Mouse (Mus musculus): ENCODE measurements around the gene Tmem265. TPM values are rescaled to one million over a fixed set of nuclear protein-coding genes. Genes with fewer than 3 reads are reported as not detected.

The Tmem265 gene
- polyA plus RNA-seq, 1 experiment, result not detected

DNA sequence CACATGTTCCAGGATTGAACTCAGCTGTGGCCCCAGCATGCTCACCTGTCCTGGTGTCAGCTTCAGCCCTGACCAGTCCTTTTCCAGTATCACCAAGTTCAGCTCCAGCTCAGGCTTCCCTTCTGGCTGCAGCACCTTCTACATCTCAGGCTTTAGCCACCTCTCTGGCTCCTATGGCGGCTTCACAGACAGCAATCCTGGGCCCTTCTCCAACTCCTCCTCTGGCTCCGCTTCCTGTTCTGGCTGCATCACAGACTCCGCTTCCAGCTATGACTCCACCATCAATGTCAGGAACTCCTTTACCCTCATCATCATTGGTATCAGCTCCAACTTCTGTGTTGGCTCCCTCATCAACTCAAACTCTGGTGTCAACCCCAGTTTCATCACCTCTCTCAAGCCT, 19.5 kb upstream of the Tmem265 start:
- peak; percentile 46 to 67 for DNase-seq
- no peak for TF ChIP-seq POLR2A (IDR thresholded peaks at IDR 0.05; ENCODE audit: borderline replicate concordance, insufficient read depth, low read length)
- TF ChIP-seq CTCF (IDR thresholded peaks at IDR 0.05; ENCODE audit: borderline replicate concordance, insufficient read depth, low read depth, low read length), result no peak
- 12% methylated on average over 3 of the region's 3 CpGs for WGBS
- Histone ChIP-seq H3K27me3 (ENCODE audit: control insufficient read depth, insufficient read depth, low read length) (no peaks in the 10 kb centered on the region), H3K4me1 (ENCODE audit: control insufficient read depth, insufficient read depth, low read length) (peaks cover 17% of the 10 kb centered on the region), H3K27ac (ENCODE audit: insufficient read depth, low read length) (no peak overlapping the region), H3K4me3 (replicated peaks; ENCODE audit: insufficient read depth, low read depth, low read length) (no peak overlapping the region)

DNA sequence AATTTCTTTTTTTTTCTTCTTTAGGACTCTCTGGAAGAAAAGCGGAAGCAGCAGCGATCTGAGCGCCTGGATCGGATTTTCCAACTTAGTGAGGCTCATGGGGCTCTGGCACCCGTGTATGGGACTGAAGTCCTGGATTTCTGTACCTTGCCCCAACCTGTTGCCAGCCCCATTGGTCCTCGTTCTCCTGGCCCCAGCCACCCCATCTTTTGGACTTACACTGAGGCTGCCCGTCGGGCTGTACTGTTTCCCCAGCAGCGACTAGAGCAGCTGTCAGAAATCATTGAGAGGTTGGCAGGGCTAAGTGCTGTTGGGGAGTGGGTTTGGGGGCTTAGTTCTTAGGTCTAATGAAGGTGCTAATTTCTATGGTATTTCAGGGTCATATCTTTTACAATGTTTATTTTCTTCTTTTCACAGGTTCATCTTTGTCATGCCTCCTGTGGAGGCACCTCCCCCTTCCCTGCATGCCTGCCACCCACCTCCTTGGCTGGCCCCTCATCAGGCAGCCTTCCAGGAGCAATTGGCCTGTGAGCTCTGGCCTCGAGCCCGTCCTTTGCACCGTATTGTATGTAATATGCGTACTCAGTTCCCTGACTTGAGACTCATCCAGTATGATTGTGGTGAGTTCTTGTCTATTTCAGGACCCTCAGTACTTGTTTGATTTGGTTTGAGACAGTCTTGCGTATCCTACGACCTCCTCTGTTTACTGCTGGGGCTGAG, 11.9 kb upstream of the Tmem265 start:
- DNase-seq, result peak; percentile 81 to 88
- H3K4me3 ChIP-seq (replicated peaks; ENCODE audit: insufficient read depth, low read depth, low read length), result no peak overlapping the region
- no peaks in the 10 kb centered on the region for H3K27me3 ChIP-seq (ENCODE audit: control insufficient read depth, insufficient read depth, low read length)
- TF ChIP-seq POLR2A (IDR thresholded peaks at IDR 0.05; ENCODE audit: borderline replicate concordance, insufficient read depth, low read length), result no peak
- TF ChIP-seq CTCF (IDR thresholded peaks at IDR 0.05; ENCODE audit: borderline replicate concordance, insufficient read depth, low read depth, low read length), result no peak
- peaks cover 5% of the 10 kb centered on the region; the same call in 1 of the 2 replicates for H3K4me1 ChIP-seq (ENCODE audit: control insufficient read depth, insufficient read depth, low read length)
- 13% methylated on average over 15 of the region's 15 CpGs for WGBS
- H3K27ac ChIP-seq (ENCODE audit: insufficient read depth, low read length), result no peak overlapping the region

DNA sequence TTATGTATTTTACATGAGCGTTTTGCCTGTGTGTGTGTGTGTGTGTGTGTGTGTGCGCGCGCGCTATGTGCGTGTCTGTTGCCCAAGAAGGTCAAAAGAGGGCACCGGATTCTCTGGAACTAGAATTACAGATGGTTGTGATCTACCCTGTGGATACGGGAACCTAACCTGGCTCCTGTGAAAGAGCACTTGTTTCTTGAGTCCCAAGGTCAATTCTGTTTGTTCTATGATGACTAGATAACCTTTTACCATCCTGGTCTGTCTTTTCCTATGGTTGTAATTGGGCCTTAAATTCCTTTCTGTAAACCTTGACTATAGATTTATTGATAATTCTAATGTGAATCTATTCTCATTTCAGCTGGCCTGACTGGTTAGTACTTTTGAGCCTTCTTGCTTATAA, 9.6 kb upstream of the Tmem265 start:
- H3K4me3 ChIP-seq (replicated peaks; ENCODE audit: insufficient read depth, low read depth, low read length), result no peak overlapping the region
- no peaks in the 10 kb centered on the region for H3K27me3 ChIP-seq (ENCODE audit: control insufficient read depth, insufficient read depth, low read length)
- DNase-seq, result no peak
- WGBS, result 90% methylated on average over 8 of the region's 8 CpGs
- H3K27ac ChIP-seq (ENCODE audit: insufficient read depth, low read length), result no peak overlapping the region
- H3K4me1 ChIP-seq (ENCODE audit: control insufficient read depth, insufficient read depth, low read length), result peaks cover 5% of the 10 kb centered on the region; the same call in 1 of the 2 replicates
- TF ChIP-seq POLR2A (IDR thresholded peaks at IDR 0.05; ENCODE audit: borderline replicate concordance, insufficient read depth, low read length) (no peak), CTCF (IDR thresholded peaks at IDR 0.05; ENCODE audit: borderline replicate concordance, insufficient read depth, low read depth, low read length) (no peak)

DNA sequence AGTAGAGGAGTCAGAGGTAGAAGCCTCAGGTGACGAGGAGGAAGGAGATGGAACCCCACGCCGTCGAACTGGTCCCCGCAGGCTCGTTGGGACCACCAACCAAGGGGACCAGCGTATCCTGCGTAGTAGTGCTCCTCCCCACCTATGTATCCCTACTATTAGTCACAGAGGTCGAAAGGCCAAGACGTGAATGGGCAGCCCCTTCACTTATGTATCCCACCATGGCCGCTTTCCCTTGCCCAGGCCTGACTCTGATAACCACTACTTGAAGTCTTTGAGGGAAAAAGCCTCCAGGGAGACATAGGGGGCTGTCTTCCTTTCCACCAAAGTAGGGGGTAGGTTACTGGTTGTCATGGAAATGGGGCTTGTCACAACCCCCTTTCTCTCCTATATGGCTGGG, 610 bp upstream of the Tmem265 start:
- Histone ChIP-seq H3K4me1 (ENCODE audit: control insufficient read depth, insufficient read depth, low read length) (peaks cover 9% of the 10 kb centered on the region; the same call in 1 of the 2 replicates), H3K4me3 (replicated peaks; ENCODE audit: insufficient read depth, low read depth, low read length) (no peak overlapping the region), H3K27ac (ENCODE audit: insufficient read depth, low read length) (no peak overlapping the region), H3K27me3 (ENCODE audit: control insufficient read depth, insufficient read depth, low read length) (no peaks in the 10 kb centered on the region)
- no peak for TF ChIP-seq POLR2A (IDR thresholded peaks at IDR 0.05; ENCODE audit: borderline replicate concordance, insufficient read depth, low read length)
- WGBS, result 93% methylated on average over 11 of the region's 11 CpGs
- no peak for DNase-seq

DNA sequence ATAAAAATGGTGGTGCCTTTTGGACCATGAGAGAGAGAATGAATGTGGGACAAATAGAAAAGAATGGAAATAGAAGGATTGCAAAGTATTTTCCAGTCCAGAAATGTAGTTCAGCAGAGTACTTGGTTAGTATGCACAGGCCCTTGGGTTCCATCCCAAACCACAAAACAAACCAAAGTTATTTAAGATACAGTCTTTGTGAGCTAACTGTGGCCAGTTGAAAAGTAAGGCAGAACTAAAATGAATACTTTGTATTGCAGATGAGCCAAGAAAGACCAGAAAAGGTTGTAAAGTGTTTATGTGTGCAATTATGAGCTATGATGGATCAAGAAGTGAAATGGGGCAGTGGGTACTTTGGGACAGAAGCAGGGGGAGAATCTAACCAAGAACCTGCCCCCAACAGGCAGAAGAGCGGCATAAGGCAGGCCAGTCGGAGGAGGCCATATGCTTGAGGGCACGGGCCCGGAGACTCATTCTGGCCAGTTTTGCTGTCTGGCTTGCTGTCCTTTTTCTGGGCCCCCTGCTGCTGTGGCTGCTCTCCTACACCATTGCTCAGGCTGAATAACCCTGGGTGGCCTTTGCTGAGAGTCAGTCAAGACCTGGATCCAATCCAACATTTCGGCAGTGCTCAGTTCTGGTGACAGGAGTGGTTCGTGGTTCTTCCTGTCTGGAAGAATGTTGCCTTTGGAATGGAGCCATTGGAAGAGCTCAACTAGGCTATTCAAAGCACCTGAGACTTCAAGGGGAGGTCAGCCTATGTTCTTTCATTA, 3.4 kb downstream of the Tmem265 start:
- Histone ChIP-seq H3K27ac (ENCODE audit: insufficient read depth, low read length) (peak overlapping the region; percentile 18; the same call in 1 of the 2 replicates), H3K4me1 (ENCODE audit: control insufficient read depth, insufficient read depth, low read length) (peaks cover 12% of the 10 kb centered on the region; the same call in 1 of the 2 replicates), H3K4me3 (replicated peaks; ENCODE audit: insufficient read depth, low read depth, low read length) (no peak overlapping the region), H3K27me3 (ENCODE audit: control insufficient read depth, insufficient read depth, low read length) (no peaks in the 10 kb centered on the region)
- 4% methylated on average over 6 of the region's 6 CpGs for WGBS
- peak; percentile 34; the same call in 1 of the 2 replicates for TF ChIP-seq CTCF (IDR thresholded peaks at IDR 0.05; ENCODE audit: borderline replicate concordance, insufficient read depth, low read depth, low read length)
- no peak for TF ChIP-seq POLR2A (IDR thresholded peaks at IDR 0.05; ENCODE audit: borderline replicate concordance, insufficient read depth, low read length)
- peak; percentile 94 to 99 for DNase-seq

DNA sequence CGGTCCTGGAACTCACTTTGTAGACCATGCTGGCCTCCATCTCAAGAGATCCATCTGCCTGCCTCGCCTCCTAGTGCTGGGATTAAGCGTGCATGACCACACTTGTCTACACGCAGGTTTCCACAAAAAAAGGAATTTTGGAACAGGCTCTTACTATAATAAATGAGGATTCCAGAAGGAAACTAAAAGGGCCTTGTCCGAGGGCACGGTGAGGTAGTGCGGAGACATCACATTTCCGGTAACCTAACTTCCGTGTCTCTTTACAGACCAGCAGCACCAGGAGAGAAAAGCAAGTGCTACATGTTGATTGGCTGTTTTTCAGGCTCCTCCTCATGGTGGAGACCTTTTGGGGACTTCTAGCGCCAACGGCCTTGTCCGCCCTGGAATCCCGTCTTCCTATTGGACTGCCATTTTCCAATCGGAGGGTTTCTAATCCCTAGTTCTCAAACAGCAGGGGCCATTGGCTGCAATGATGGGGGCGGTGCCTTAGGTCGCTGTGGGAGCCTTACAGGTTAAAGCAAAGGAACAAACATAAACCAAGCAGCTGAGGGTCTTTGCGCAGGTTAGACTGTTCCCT, 11.8 kb downstream of the Tmem265 start, which contains the start of gene Phkg2:
Phkg2 (plus strand) TSS at position 446 of the 577 bp plus-strand sequence.
- peak; percentile 90 to 98 for DNase-seq
- peaks cover 5% of the 10 kb centered on the region; the same call in 1 of the 2 replicates for H3K4me1 ChIP-seq (ENCODE audit: control insufficient read depth, insufficient read depth, low read length)
- H3K4me3 ChIP-seq (replicated peaks; ENCODE audit: insufficient read depth, low read depth, low read length), result peak within 1 kb of the TSS; percentile 73
- TF ChIP-seq CTCF (IDR thresholded peaks at IDR 0.05; ENCODE audit: borderline replicate concordance, insufficient read depth, low read depth, low read length) (no peak), POLR2A (IDR thresholded peaks at IDR 0.05; ENCODE audit: borderline replicate concordance, insufficient read depth, low read length) (peak; percentile 74; the same call in 1 of the 2 replicates)
- no peaks in the 10 kb centered on the region for H3K27me3 ChIP-seq (ENCODE audit: control insufficient read depth, insufficient read depth, low read length)
- H3K27ac ChIP-seq (ENCODE audit: insufficient read depth, low read length), result peak within 1 kb of the TSS; percentile 68
- under 1% methylated on average over 17 of the region's 17 CpGs for WGBS

DNA sequence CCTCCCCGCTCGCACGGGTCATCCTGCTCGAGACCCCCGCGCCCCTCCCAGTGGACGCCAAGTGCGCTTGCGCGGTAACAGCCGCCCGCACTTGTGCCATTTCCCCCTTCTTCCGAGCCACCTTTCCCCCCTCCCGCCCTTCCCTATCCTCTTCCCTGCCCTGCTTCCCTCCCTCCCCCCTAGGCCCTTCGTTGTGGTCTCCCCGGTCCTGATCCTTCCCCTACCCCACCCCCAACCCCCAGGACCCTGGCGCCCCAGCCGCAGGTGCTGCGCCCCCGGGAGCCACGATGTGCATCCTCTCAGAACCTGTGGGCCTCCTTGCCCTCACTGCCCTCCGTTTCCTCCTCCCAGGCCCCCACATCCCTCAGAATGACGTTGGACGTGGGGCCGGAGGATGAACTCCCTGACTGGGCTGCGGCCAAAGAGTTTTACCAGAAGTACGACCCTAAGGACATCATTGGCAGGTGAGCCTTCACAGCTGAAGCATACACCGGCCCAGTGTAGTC, 12.4 kb downstream of the Tmem265 start:
- H3K4me3 ChIP-seq (replicated peaks; ENCODE audit: insufficient read depth, low read depth, low read length), result peak overlapping the region; percentile 73
- WGBS, result under 1% methylated on average over 26 of the region's 28 CpGs
- TF ChIP-seq CTCF (IDR thresholded peaks at IDR 0.05; ENCODE audit: borderline replicate concordance, insufficient read depth, low read depth, low read length) (no peak), POLR2A (IDR thresholded peaks at IDR 0.05; ENCODE audit: borderline replicate concordance, insufficient read depth, low read length) (no peak)
- peaks cover 5% of the 10 kb centered on the region; the same call in 1 of the 2 replicates for H3K4me1 ChIP-seq (ENCODE audit: control insufficient read depth, insufficient read depth, low read length)
- H3K27ac ChIP-seq (ENCODE audit: insufficient read depth, low read length), result peak overlapping the region; percentile 68
- no peaks in the 10 kb centered on the region for H3K27me3 ChIP-seq (ENCODE audit: control insufficient read depth, insufficient read depth, low read length)
- DNase-seq, result peak; percentile 52 to 54

Measured in cerebellum, adult 2 months (tissue).